In the genomic region with DNA sequence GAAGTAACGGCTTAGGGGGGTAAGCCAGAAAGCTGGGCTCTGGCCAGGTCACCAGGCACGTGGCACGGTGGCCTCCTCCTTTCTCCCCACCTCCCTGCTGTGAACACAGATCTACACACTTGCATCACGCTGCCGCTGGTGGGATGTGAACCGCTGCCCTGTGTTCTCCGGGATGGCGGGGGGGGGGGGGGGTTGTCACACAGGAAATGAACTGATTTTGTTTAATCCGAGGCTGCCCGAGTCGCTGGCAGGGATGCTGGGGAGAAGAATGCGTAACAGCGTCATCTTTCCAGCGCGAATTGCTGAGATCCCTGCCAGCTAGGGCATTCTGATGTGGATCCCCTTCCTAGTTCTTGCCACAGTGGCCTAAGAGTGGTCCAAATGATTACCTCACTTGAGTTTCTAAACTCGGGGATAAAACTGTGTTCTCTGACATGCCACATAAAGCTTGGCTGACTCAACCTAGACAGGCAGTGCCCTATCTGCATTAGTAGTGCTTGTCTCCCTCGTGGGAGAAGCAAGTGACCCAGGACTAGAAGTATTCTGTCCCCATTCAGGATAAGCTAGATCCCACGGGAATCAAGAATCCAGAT, we compare ENCODE assay signal across 8 mouse cellular contexts. TPM values are rescaled to one million over a fixed set of nuclear protein-coding genes. Genes with fewer than 3 reads are reported as not detected.
DNase-seq lines count a peak whose midpoint lies in the region.

No protein-coding gene starts in this region.

- DNase-seq in brain, adult 2 months (ENCODE audit: low read depth, low spot score): peak; percentile 16
- peak; percentile 49 for DNase-seq in embryo, embryonic 11 days
- DNase-seq in heart, postnatal 4 days: peak; percentile 14
- DNase-seq in lung, postnatal 36 days: peak; percentile 13
- no peak for DNase-seq in adrenal gland, adult 2 months
- DNase-seq in layer of hippocampus, postnatal 10 days (ENCODE audit: low spot score in 2 of 2): no peak
- DNase-seq in thymus, postnatal 14 days: no peak
- no peak for DNase-seq in thymus, postnatal 4 days

RNA-seq across cellular contexts. Expression of a gene that starts 18.0 kb away (rescaled TPM):
- total RNA-seq in heart, postnatal 4 days (2021): 1 to 10 TPM; 5.5 to 6.1 TPM
- total RNA-seq in adrenal gland, adult 2 months (2021): 1 to 10 TPM; 4.2 to 4.7 TPM
- 1.9 and 2.8 TPM in 2 replicates for polyA plus RNA-seq in adrenal gland, adult 2 months (2012; rRNA removed)
- 10 to 100 TPM; 20.0 to 25.9 TPM for total RNA-seq in layer of hippocampus, postnatal 10 days (2021)

Comparison
In these comparisons a context has a peak if more than half of its experiments do, and no peak if none do; other contexts are left out.
1. DNase-seq: peak in brain, adult 2 months (single experiment), embryo, embryonic 11 days (single experiment), heart, postnatal 4 days (single experiment) and lung, postnatal 36 days (single experiment); none in adrenal gland, adult 2 months (single experiment), layer of hippocampus, postnatal 10 days (0 of 2), thymus, postnatal 14 days (single experiment) and thymus, postnatal 4 days (single experiment).